Mouse (Mus musculus): ENCODE measurements around the gene Qars.

- TF ChIP-seq CTCF (conservative IDR thresholded peaks at IDR 0.05; ENCODE audit: low read length), result no peak
- TF ChIP-seq NANOG (IDR thresholded peaks at IDR 0.05; ENCODE audit: borderline replicate concordance, low read length), result no peak
- TF ChIP-seq POU5F1 (IDR thresholded peaks at IDR 0.05; ENCODE audit: borderline replicate concordance, low read length), result no peak
Observed at GRCm38 (mm10) chr9:108491286-108491580, 16.3 kb upstream of the Qars start.

Measured in E14TG2a.4 (cell line).